Mouse (Mus musculus) forebrain, embryonic 10.5 days (tissue): ENCODE data around the gene Cdh13. TPM values are rescaled to one million over a fixed set of nuclear protein-coding genes. Genes with fewer than 3 reads are reported as not detected.
"Not testable (repeated sequence)": the region's sequence is repeated elsewhere in the genome, so short reads cannot be mapped to it uniquely, and the experiment has no call there.

Source experiments
- DNase-seq: peaks from one replicate; pipeline ENCODE4 v3.0.0-alpha.2; 2017; ENCODE audit warnings: low spot score; ENCODE audit errors: extremely low spot score
- H3K27ac ChIP-seq: fragments of 300-500 bp; sonication (generic); 2 replicates; pipeline ENCODE4 v1.5.1; 2016; ENCODE audit warnings: mild to moderate bottlenecking
- H3K27me3 ChIP-seq: fragments of 300-500 bp; sonication (generic); 2 replicates; pipeline ENCODE4 v1.6.1; 2016; ENCODE audit warnings: mild to moderate bottlenecking; ENCODE audit not compliant: poor library complexity, severe bottlenecking
- H3K36me3 ChIP-seq: fragments of 300-500 bp; sonication (generic); replicated peaks from 2 replicates; pipeline ENCODE4 v1.6.1; 2016; ENCODE audit warnings: mild to moderate bottlenecking, moderate library complexity
- H3K4me1 ChIP-seq: fragments of 300-500 bp; sonication (generic); 2 replicates; pipeline ENCODE4 v1.6.1; 2016
- H3K4me3 ChIP-seq: fragments of 300-500 bp; sonication (generic); 2 replicates; pipeline ENCODE4 v1.5.1; 2016; ENCODE audit warnings: mild to moderate bottlenecking, moderate library complexity
- H3K9me3 ChIP-seq: fragments of 300-500 bp; sonication (generic); 2 replicates; pipeline ENCODE4 v1.6.1; 2016; ENCODE audit warnings: mild to moderate bottlenecking, moderate library complexity
- WGBS: fragments of 180-500 bp; shearing (Covaris S2); methylation state at CpG from one replicate; pipeline ENCODE4 v1.1.7; 2016; 5-methylcytosine and 5-hydroxymethylcytosine counted together
- polyA plus RNA-seq: library from polyadenylated mRNA; unstranded; fragments of >200 nt; fragmentation: Nextera tagmentation; extraction: Ambion mirVana; gene quantifications from 2 replicates; pipeline ENCODE4 v1.2.1, GENCODE M21; 2016

The Cdh13 gene
- polyA plus RNA-seq, 1 experiment from 2014 or later, result 3.3 TPM

DNA sequence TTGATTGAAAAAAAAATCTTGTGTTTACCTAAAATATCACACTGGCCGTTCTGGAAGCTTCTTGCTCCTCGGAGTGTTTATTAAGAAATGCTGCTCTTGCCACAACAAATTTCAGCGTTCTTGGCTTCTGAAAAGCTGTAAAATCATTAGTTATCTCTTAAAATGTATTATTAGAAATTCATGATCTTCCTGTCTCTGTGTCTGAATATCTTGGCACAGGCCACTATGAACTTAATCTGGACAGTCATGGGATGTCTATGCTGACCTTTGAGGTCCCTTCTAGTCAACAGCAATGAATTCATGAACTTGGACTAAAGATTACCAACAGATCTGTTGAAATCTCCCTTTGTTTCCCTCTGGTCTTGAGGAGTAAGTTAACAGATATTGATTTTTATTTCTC, 430.1 kb downstream of the Cdh13 start:
- H3K36me3 ChIP-seq, result no peaks in the 10 kb centered on the region
- no peaks in the 10 kb centered on the region for H3K27me3 ChIP-seq
- H3K9me3 ChIP-seq, result no peaks in the 10 kb centered on the region
- no peak for DNase-seq
- no peaks in the 10 kb centered on the region for H3K4me1 ChIP-seq
- H3K27ac ChIP-seq, result no peak overlapping the region
- no peak overlapping the region for H3K4me3 ChIP-seq
- 93% methylated on average over 3 of the region's 3 CpGs for WGBS

GRCm38 (mm10) chr8:118722896-118723295, 439.4 kb downstream of the Cdh13 start:
- Histone ChIP-seq H3K4me1 (no peaks in the 10 kb centered on the region), H3K9me3 (no peaks in the 10 kb centered on the region; the same call in 1 of the 2 replicates), H3K4me3 (no peak overlapping the region), H3K27me3 (no peaks in the 10 kb centered on the region), H3K36me3 (no peaks in the 10 kb centered on the region), H3K27ac (no peak overlapping the region)
- no peak for DNase-seq
- 82% methylated on average over 3 of the region's 3 CpGs for WGBS

DNA sequence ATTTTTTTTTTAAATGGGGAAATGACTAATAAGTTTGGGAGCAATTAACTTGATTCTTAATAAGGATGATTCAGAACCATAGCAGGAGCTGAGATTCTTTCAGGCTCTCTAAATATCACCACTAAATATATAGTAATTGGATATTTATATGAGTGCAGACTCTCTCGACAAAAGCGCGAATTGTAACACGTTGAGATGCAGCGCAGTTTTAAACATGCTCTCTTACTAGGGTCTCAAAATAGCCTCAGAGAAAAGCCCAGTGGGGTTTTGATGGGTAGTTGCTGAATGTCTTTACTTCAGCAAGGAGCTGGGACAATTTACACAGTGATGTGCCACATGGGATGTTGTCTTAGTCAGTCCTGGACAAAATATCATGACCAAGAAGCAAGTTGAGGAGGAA, 442.1 kb downstream of the Cdh13 start:
- Histone ChIP-seq H3K27me3 (no peaks in the 10 kb centered on the region), H3K27ac (no peak overlapping the region), H3K4me1 (no peaks in the 10 kb centered on the region), H3K9me3 (no peaks in the 10 kb centered on the region; the same call in 1 of the 2 replicates), H3K36me3 (no peaks in the 10 kb centered on the region), H3K4me3 (no peak overlapping the region)
- WGBS, result 95% methylated on average over 5 of the region's 5 CpGs
- no peak for DNase-seq

- H3K4me1 ChIP-seq, result no peaks in the 10 kb centered on the region
- H3K4me3 ChIP-seq, result no peak overlapping the region
- no peaks in the 10 kb centered on the region for H3K36me3 ChIP-seq
- H3K27ac ChIP-seq, result no peak overlapping the region
- WGBS, result 83% methylated on average over 5 of the region's 5 CpGs
- no peaks in the 10 kb centered on the region for H3K27me3 ChIP-seq
- H3K9me3 ChIP-seq, result no peaks in the 10 kb centered on the region
- no peak for DNase-seq
These were observed 458.2 kb downstream of the Cdh13 start for GRCm38 (mm10) chr8:118741781-118742180.

DNA sequence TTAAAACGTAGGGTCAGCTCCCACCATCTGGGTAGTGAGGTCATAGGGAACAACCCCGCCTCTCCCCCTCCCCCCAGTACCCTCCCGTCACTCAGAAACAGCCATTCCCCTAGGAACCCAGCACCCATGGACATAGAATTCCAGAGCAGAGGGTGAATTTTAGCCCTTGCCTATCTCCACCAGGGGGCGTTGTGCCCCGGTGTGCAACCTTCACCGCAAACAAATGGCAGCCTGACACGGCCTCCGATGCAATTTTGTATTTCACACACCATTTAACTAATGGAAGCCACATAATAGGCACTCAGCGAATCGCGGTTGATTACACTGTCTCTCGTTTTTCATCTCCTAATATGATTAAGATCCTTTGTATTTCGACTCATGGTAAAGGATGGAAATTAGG, 461.5 kb downstream of the Cdh13 start:
- Histone ChIP-seq H3K36me3 (no peaks in the 10 kb centered on the region), H3K9me3 (no peaks in the 10 kb centered on the region), H3K4me3 (no peak overlapping the region), H3K27me3 (no peaks in the 10 kb centered on the region), H3K27ac (no peak overlapping the region), H3K4me1 (no peaks in the 10 kb centered on the region)
- WGBS, result 87% methylated on average over 13 of the region's 13 CpGs
- DNase-seq, result no peak

GRCm38 (mm10) chr8:118748041-118748604, 464.6 kb downstream of the Cdh13 start:
- Histone ChIP-seq H3K4me3 (no peak overlapping the region), H3K9me3 (no peaks in the 10 kb centered on the region), H3K36me3 (no peaks in the 10 kb centered on the region), H3K27ac (no peak overlapping the region), H3K27me3 (no peaks in the 10 kb centered on the region), H3K4me1 (no peaks in the 10 kb centered on the region)
- DNase-seq, result no peak
- WGBS, result 95% methylated on average over 21 of the region's 21 CpGs

DNA sequence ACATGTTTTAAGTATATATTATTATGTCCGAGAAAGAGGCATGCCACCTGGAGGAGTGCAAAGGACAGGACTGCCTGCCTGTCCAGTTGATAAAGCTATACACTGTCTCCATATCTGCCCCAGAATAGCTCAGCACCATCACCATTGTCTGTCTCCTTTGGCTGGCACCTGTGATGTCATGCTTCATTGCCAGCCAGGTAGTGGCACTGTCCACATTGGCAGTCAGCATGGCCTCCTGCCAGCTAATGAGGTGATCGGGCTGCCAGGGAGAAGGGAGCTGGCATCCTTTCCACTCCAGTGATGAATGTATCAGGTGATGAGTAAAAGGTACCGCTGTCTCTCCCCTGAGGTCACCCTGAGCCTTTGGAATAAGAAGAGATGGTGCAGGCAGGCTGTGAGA, 465.7 kb downstream of the Cdh13 start:
- Histone ChIP-seq H3K36me3 (no peaks in the 10 kb centered on the region), H3K9me3 (no peaks in the 10 kb centered on the region), H3K27me3 (no peaks in the 10 kb centered on the region), H3K4me1 (no peaks in the 10 kb centered on the region), H3K27ac (no peak overlapping the region), H3K4me3 (no peak overlapping the region)
- no peak for DNase-seq
- 96% methylated on average over 3 of the region's 3 CpGs for WGBS

DNA sequence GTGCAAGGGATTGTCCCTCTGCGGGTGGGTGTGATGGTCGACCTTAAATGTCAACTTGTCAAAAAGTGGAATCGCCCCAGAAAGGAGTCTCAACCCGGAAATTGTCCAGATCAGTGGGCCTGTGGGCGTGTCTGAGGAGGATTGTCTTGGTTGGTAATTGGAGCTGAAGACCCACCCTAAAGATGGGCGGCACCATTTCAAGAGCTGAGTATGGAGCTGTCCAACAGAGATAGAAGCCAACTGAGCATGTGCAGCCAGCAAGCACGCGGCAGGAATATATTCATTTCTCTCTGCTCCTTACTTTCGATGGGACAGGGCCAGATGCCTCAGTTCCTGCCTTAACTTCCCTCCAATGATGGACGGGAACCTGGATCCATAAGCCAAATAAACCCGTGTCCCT, 466.3 kb downstream of the Cdh13 start:
- no peak overlapping the region for H3K27ac ChIP-seq
- WGBS, result 92% methylated on average over 11 of the region's 11 CpGs
- no peak for DNase-seq

GRCm38 (mm10) chr8:118753710-118754109, 470.2 kb downstream of the Cdh13 start:
- DNase-seq, result no peak
- WGBS, result 83% methylated on average over 12 of the region's 12 CpGs

More for the DNA sequence above, 466.3 kb downstream of the Cdh13 start:
- Histone ChIP-seq H3K4me1 (no peaks in the 10 kb centered on the region), H3K9me3 (no peaks in the 10 kb centered on the region), H3K36me3 (no peaks in the 10 kb centered on the region), H3K27me3 (no peaks in the 10 kb centered on the region), H3K4me3 (no peak overlapping the region)

DNA sequence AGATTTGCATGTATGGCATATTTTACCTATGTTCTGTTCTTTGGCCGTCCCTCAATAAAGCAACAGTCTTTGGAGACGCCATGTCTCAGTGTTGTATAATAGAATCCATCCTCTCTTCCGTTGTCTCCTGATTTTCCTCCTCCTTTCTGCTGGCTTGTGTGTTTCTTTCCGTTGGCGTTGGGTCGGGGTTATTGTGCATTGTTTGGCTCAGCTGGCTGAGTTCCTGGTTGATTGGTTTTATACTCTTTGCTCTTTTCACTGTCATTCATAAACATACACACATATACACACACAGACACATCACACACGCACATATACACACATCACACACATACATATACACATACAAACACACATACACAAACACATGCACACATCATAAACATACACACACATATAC, 470.6 kb downstream of the Cdh13 start:
- 92% methylated on average over 7 of the region's 7 CpGs for WGBS
- DNase-seq, result no peak

More at GRCm38 (mm10) chr8:118753710-118754109, 470.2 kb downstream of the Cdh13 start:
- Histone ChIP-seq H3K9me3 (no peaks in the 10 kb centered on the region), H3K36me3 (no peaks in the 10 kb centered on the region), H3K27ac (no peak overlapping the region; the same call in 1 of the 2 replicates), H3K4me3 (no peak overlapping the region), H3K27me3 (no peaks in the 10 kb centered on the region), H3K4me1 (no peaks in the 10 kb centered on the region)

GRCm38 (mm10) chr8:118777507-118777906, 494.0 kb downstream of the Cdh13 start:
- not testable (repeated sequence) for H3K27ac ChIP-seq, DNase-seq, H3K9me3 ChIP-seq, H3K4me1 ChIP-seq, H3K4me3 ChIP-seq, H3K27me3 ChIP-seq, H3K36me3 ChIP-seq
- 88% methylated on average over 6 of the region's 6 CpGs for WGBS

More for the DNA sequence above, 470.6 kb downstream of the Cdh13 start:
- no peaks in the 10 kb centered on the region for H3K9me3 ChIP-seq
- H3K27me3 ChIP-seq, result no peaks in the 10 kb centered on the region
- no peaks in the 10 kb centered on the region for H3K36me3 ChIP-seq
- no peaks in the 10 kb centered on the region for H3K4me1 ChIP-seq
- no peak overlapping the region for H3K4me3 ChIP-seq
- no peak overlapping the region for H3K27ac ChIP-seq

- Histone ChIP-seq H3K27ac (no peak overlapping the region), H3K36me3 (no peaks in the 10 kb centered on the region), H3K4me1 (no peaks in the 10 kb centered on the region), H3K27me3 (no peaks in the 10 kb centered on the region), H3K4me3 (no peak overlapping the region), H3K9me3 (no peaks in the 10 kb centered on the region)
- WGBS, result 91% methylated on average over 1 of the region's 1 CpGs
- no peak for DNase-seq
These were observed 494.8 kb downstream of the Cdh13 start for GRCm38 (mm10) chr8:118778374-118778773.

GRCm38 (mm10) chr8:118785646-118786045, 502.1 kb downstream of the Cdh13 start:
- DNase-seq, result no peak
- no peaks in the 10 kb centered on the region for H3K27me3 ChIP-seq
- 93% methylated on average over 13 of the region's 13 CpGs for WGBS

DNA sequence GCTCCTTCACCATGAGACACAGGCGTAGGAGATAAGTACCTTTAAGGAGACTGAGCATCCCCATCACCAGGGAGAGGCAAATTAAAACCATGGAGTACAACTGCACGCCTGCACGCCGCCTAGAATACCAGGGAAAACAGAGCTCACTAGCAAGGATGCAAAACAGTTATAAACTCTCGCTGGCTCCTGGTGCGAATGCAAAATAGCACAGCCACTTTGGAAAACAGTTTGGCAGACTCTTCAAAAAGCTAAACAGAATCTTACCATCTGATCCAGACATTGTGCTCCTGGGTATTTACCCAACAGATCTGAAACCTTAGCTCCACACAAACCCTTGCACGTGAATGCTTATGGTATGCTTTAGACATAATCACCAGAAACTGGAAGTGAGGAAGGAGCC, 506.1 kb downstream of the Cdh13 start:
- no peak overlapping the region for H3K4me3 ChIP-seq
- DNase-seq, result no peak
- H3K27me3 ChIP-seq, result no peaks in the 10 kb centered on the region
- H3K4me1 ChIP-seq, result no peaks in the 10 kb centered on the region
- no peaks in the 10 kb centered on the region for H3K36me3 ChIP-seq
- no peaks in the 10 kb centered on the region for H3K9me3 ChIP-seq
- no peak overlapping the region for H3K27ac ChIP-seq
- 89% methylated on average over 7 of the region's 7 CpGs for WGBS

More at GRCm38 (mm10) chr8:118785646-118786045, 502.1 kb downstream of the Cdh13 start:
- Histone ChIP-seq H3K4me3 (no peak overlapping the region), H3K4me1 (no peaks in the 10 kb centered on the region), H3K36me3 (no peaks in the 10 kb centered on the region), H3K9me3 (no peaks in the 10 kb centered on the region), H3K27ac (no peak overlapping the region)
